Mouse (Mus musculus) frontal cortex, postnatal 25 days (tissue): ENCODE data around the gene Klhl3.

Experiments used
- DNase-seq, 2 experiments: peaks; one replicate each; pipeline ENCODE4 v3.0.0; 2022; ENCODE audit warnings: low spot score in 2 of 2

Gene Klhl3

GRCm38 (mm10) chr13:58124989-58125388 is 11.6 kb upstream of the Klhl3 start:
- DNase-seq, result no peak

GRCm38 (mm10) chr13:58124278-58124677 is 10.9 kb upstream of the Klhl3 start:
- DNase-seq, result no peak

- DNase-seq, result no peak
Measured at GRCm38 (mm10) chr13:58123381-58123780, 10.0 kb upstream of the Klhl3 start.

GRCm38 (mm10) chr13:58122786-58123297 is 9.4 kb upstream of the Klhl3 start:
- DNase-seq, result no peak

- no peak for DNase-seq
Measured at GRCm38 (mm10) chr13:58117318-58118017, 4.1 kb upstream of the Klhl3 start.

- no peak for DNase-seq
Measured at GRCm38 (mm10) chr13:58116801-58117200, 3.4 kb upstream of the Klhl3 start.

- no peak for DNase-seq
Measured at GRCm38 (mm10) chr13:58115227-58115626, 1.8 kb upstream of the Klhl3 start.

GRCm38 (mm10) chr13:58112601-58113041 is 771 bp downstream of the Klhl3 start:
- no peak for DNase-seq

GRCm38 (mm10) chr13:58112191-58112590 is 1.2 kb downstream of the Klhl3 start:
- DNase-seq, result peak; percentile 21 to 28

GRCm38 (mm10) chr13:58111306-58111705 is 2.1 kb downstream of the Klhl3 start:
- peak in 1 of 2 experiments; percentile 26 for DNase-seq

- peak in 1 of 2 experiments; percentile 46 for DNase-seq
Measured at GRCm38 (mm10) chr13:58090643-58091042, 22.7 kb downstream of the Klhl3 start.

GRCm38 (mm10) chr13:58084396-58084795 is 29.0 kb downstream of the Klhl3 start:
- no peak for DNase-seq

- no peak for DNase-seq
Measured at GRCm38 (mm10) chr13:58083521-58083920, 29.9 kb downstream of the Klhl3 start.

- no peak for DNase-seq
Measured at GRCm38 (mm10) chr13:58083048-58083447, 30.3 kb downstream of the Klhl3 start.

- DNase-seq, result no peak
Measured at GRCm38 (mm10) chr13:58078361-58078760, 35.0 kb downstream of the Klhl3 start.

GRCm38 (mm10) chr13:58074881-58075280 is 38.5 kb downstream of the Klhl3 start:
- no peak for DNase-seq

GRCm38 (mm10) chr13:58074466-58074865 is 38.9 kb downstream of the Klhl3 start:
- DNase-seq, result no peak

- DNase-seq, result no peak
Measured at GRCm38 (mm10) chr13:58073254-58073882, 40.0 kb downstream of the Klhl3 start.

GRCm38 (mm10) chr13:58071209-58071608 is 42.2 kb downstream of the Klhl3 start:
- no peak for DNase-seq

GRCm38 (mm10) chr13:58070504-58070903 is 42.9 kb downstream of the Klhl3 start:
- DNase-seq, result no peak

GRCm38 (mm10) chr13:58068421-58069209 is 44.8 kb downstream of the Klhl3 start:
- peak in 1 of 2 experiments; percentile 48 for DNase-seq

GRCm38 (mm10) chr13:58067540-58068103 is 45.8 kb downstream of the Klhl3 start:
- no peak for DNase-seq
